Mouse (Mus musculus) MEL (cell line): ENCODE measurements around the gene Efhd2. TPM values are rescaled to one million over a fixed set of nuclear protein-coding genes. Genes with fewer than 3 reads are reported as not detected.

Experiments
- DNase-seq: peaks from one replicate; pipeline ENCODE4 v3.0.0; 2011; ENCODE audit warnings: low read depth, low spot score
- H3K27ac ChIP-seq: 2 replicates; pipeline ENCODE4 v1.5.1; 2012; ENCODE audit warnings: low read depth, mild to moderate bottlenecking, control low read depth, low read length, moderate library complexity; ENCODE audit not compliant: control insufficient read depth
- H3K27me3 ChIP-seq, 2 experiments: fragments of 150-350 bp in 1 of 2; sonication (generic) in 1 of 2; 2 replicates each; pipeline ENCODE4 v1.6.1; 2012; ENCODE audit warnings: low read length in 2 of 2, mild to moderate bottlenecking in 2 of 2, improper control_type of control experiment in 1 of 2, moderate library complexity in 1 of 2; ENCODE audit not compliant: insufficient read depth in 2 of 2, control insufficient read depth in 1 of 2
- H3K36me3 ChIP-seq, 2 experiments: 2 replicates each; pipeline ENCODE4 v1.6.1; 2012 to 2014; ENCODE audit warnings: low read length in 2 of 2, improper control_type of control experiment in 1 of 2, inconsistent platforms in 1 of 2, mild to moderate bottlenecking in 1 of 2; ENCODE audit not compliant: insufficient read depth in 2 of 2, control insufficient read depth in 1 of 2
- H3K4me1 ChIP-seq, 2 experiments: fragments of 150-350 bp in 1 of 2; sonication (generic) in 1 of 2; 2 replicates each; pipeline ENCODE4 v1.6.1; 2012; ENCODE audit warnings: low read length in 2 of 2, improper control_type of control experiment in 1 of 2, mild to moderate bottlenecking in 1 of 2; ENCODE audit not compliant: insufficient read depth in 2 of 2, control insufficient read depth in 1 of 2
- H3K4me3 ChIP-seq, 2 experiments: fragments of 150-350 bp in 1 of 2; sonication (generic) in 1 of 2; 2 replicates each; pipeline ENCODE4 v1.5.1; 2012; ENCODE audit warnings: low read depth in 2 of 2, low read length in 2 of 2, mild to moderate bottlenecking in 2 of 2, moderate library complexity in 2 of 2, control low read depth in 1 of 2, improper control_type of control experiment in 1 of 2; ENCODE audit not compliant: control insufficient read depth in 1 of 2, insufficient read depth in 1 of 2
- H3K79me2 ChIP-seq: 2 replicates; pipeline ENCODE4 v1.6.1; 2012; ENCODE audit warnings: mild to moderate bottlenecking, low read length, moderate library complexity; ENCODE audit not compliant: control insufficient read depth, poor library complexity, insufficient read depth
- H3K9ac ChIP-seq: 2 replicates; pipeline ENCODE4 v1.6.1; 2012; ENCODE audit warnings: low read depth, mild to moderate bottlenecking, control low read depth, low read length, moderate library complexity; ENCODE audit not compliant: control insufficient read depth, poor library complexity, severe bottlenecking
- H3K9me3 ChIP-seq: fragments of 150-350 bp; sonication (generic); replicated peaks from 2 replicates; pipeline ENCODE4 v1.6.1; 2012; ENCODE audit warnings: mild to moderate bottlenecking, low read length, improper control_type of control experiment, moderate library complexity; ENCODE audit not compliant: insufficient read depth
- BHLHE40 ChIP-seq: IDR thresholded peaks from 2 replicates; pipeline ENCODE4 v1.6.1; 2012; ENCODE audit warnings: low read depth, mild to moderate bottlenecking, inconsistent platforms, low read length, improper control_type of control experiment, borderline replicate concordance
- CTCF ChIP-seq, 3 experiments: IDR thresholded peaks in 2 of 3; conservative IDR thresholded peaks in 1 of 3; 2 replicates each; pipeline ENCODE4 v1.5.1; 2011 to 2012; ENCODE audit warnings: low read length in 3 of 3, low read depth in 2 of 3, mild to moderate bottlenecking in 2 of 3, improper control_type of control experiment in 1 of 3, inconsistent platforms in 1 of 3, mixed read lengths in 1 of 3, moderate library complexity in 1 of 3; ENCODE audit not compliant: control insufficient read depth in 1 of 3, insufficient read depth in 1 of 3, poor library complexity in 1 of 3, severe bottlenecking in 1 of 3
- E2F4 ChIP-seq: IDR thresholded peaks from 2 replicates; pipeline ENCODE4 v1.6.1; 2011; ENCODE audit warnings: low read depth, low read length, improper control_type of control experiment, borderline replicate concordance
- ELF1 ChIP-seq: IDR thresholded peaks from 2 replicates; pipeline ENCODE4 v1.6.1; 2014; ENCODE audit warnings: low read depth, mild to moderate bottlenecking, inconsistent platforms, low read length, improper control_type of control experiment, moderate library complexity
- HCFC1 ChIP-seq: IDR thresholded peaks from 2 replicates; pipeline ENCODE4 v1.6.1; 2012; ENCODE audit warnings: low read depth, mild to moderate bottlenecking, inconsistent platforms, low read length, improper control_type of control experiment, moderate library complexity
- JUND ChIP-seq: IDR thresholded peaks from 2 replicates; pipeline ENCODE4 v1.6.1; 2011; ENCODE audit warnings: low read depth, mild to moderate bottlenecking, improper control_type of control experiment, low read length
- KAT2A ChIP-seq: conservative IDR thresholded peaks from 2 replicates; pipeline ENCODE4 v1.6.1; 2012; ENCODE audit warnings: low read depth, low read length, improper control_type of control experiment, inconsistent platforms
- MAX ChIP-seq: IDR thresholded peaks from 2 replicates; pipeline ENCODE4 v1.6.1; 2011; ENCODE audit warnings: low read length, improper control_type of control experiment
- MAZ ChIP-seq: IDR thresholded peaks from 2 replicates; pipeline ENCODE4 v1.6.1; 2012; ENCODE audit warnings: low read depth, mild to moderate bottlenecking, inconsistent platforms, low read length, improper control_type of control experiment
- MEF2A ChIP-seq: IDR thresholded peaks from 2 replicates; pipeline ENCODE4 v1.6.1; 2014; ENCODE audit warnings: low read depth, mild to moderate bottlenecking, inconsistent platforms, low read length, improper control_type of control experiment; ENCODE audit not compliant: poor library complexity, insufficient replicate concordance, severe bottlenecking; ENCODE audit errors: extremely low read depth
- POLR2A ChIP-seq, 2 experiments: IDR thresholded peaks; 2 replicates each; pipeline ENCODE4 v1.6.1; 2011 to 2012; ENCODE audit warnings: low read length in 2 of 2, mild to moderate bottlenecking in 2 of 2, control low read depth in 1 of 2, improper control_type of control experiment in 1 of 2, low read depth in 1 of 2, moderate library complexity in 1 of 2; ENCODE audit not compliant: control insufficient read depth in 1 of 2, insufficient read depth in 1 of 2, poor library complexity in 1 of 2
- POLR2AphosphoS2 ChIP-seq: IDR thresholded peaks from 2 replicates; pipeline ENCODE4 v1.6.1; 2011; ENCODE audit warnings: low read length, improper control_type of control experiment
- RAD21 ChIP-seq: IDR thresholded peaks from 2 replicates; pipeline ENCODE4 v1.6.1; 2011; ENCODE audit warnings: mild to moderate bottlenecking, low read depth, low read length, improper control_type of control experiment
- RCOR1 ChIP-seq: IDR thresholded peaks from 2 replicates; pipeline ENCODE4 v1.6.1; 2012; ENCODE audit warnings: low read depth, mild to moderate bottlenecking, inconsistent platforms, low read length, improper control_type of control experiment
- SMC3 ChIP-seq: IDR thresholded peaks from 2 replicates; pipeline ENCODE4 v1.6.1; 2011; ENCODE audit warnings: low read depth, low read length, improper control_type of control experiment
- TBP ChIP-seq: IDR thresholded peaks from 2 replicates; pipeline ENCODE4 v1.8.0; 2011; ENCODE audit warnings: low read depth, low read length, improper control_type of control experiment
- TCF12 ChIP-seq: IDR thresholded peaks from 2 replicates; pipeline ENCODE4 v1.6.1; 2014; ENCODE audit warnings: low read depth, mild to moderate bottlenecking, inconsistent platforms, low read length, improper control_type of control experiment, moderate library complexity
- USF1 ChIP-seq: IDR thresholded peaks from 2 replicates; pipeline ENCODE4 v1.6.1; 2014; ENCODE audit warnings: low read depth, mild to moderate bottlenecking, inconsistent platforms, low read length, improper control_type of control experiment, moderate library complexity
- USF2 ChIP-seq, 2 experiments: IDR thresholded peaks; 2 replicates each; pipeline ENCODE4 v1.6.1; 2011 to 2012; ENCODE audit warnings: improper control_type of control experiment in 2 of 2, low read length in 2 of 2, borderline replicate concordance in 1 of 2, inconsistent platforms in 1 of 2, low read depth in 1 of 2, mild to moderate bottlenecking in 1 of 2; ENCODE audit not compliant: insufficient read depth in 1 of 2
- ZC3H11A ChIP-seq: IDR thresholded peaks from 2 replicates; pipeline ENCODE4 v1.6.1; 2012; ENCODE audit warnings: low read depth, mild to moderate bottlenecking, inconsistent platforms, low read length, improper control_type of control experiment
- ZKSCAN1 ChIP-seq: IDR thresholded peaks from 2 replicates; pipeline ENCODE4 v1.6.1; 2012; ENCODE audit warnings: low read depth, mild to moderate bottlenecking, inconsistent platforms, low read length, improper control_type of control experiment, moderate library complexity
- ZMIZ1 ChIP-seq: IDR thresholded peaks from 2 replicates; pipeline ENCODE4 v1.6.1; 2012; ENCODE audit warnings: low read depth, mild to moderate bottlenecking, inconsistent platforms, low read length, improper control_type of control experiment, moderate library complexity
- polyA plus RNA-seq, 2 experiments: library from polyadenylated mRNA; stranded (reverse) in 1 of 2; unstranded in 1 of 2; fragments of >175 nt in 1 of 2; fragments of >200 nt in 1 of 2; gene quantifications; 2 replicates each; pipeline versions ENCODE4 v1.2.1 to v1.2.4; 2012; ENCODE audit warnings: low replicate concordance in 2 of 2, low read depth in 1 of 2; ENCODE audit not compliant: insufficient read length in 2 of 2, insufficient read depth in 1 of 2, missing spikeins in 1 of 2
- total RNA-seq: library from RNA; depleted of rRNA; stranded (reverse); fragments of 300-350 nt; gene quantifications from 2 replicates; pipeline ENCODE4 v1.2.3, GENCODE M21; 2012

The Efhd2 gene
- total and polyA plus RNA-seq, 3 experiments = 32.4 to 79.1 TPM; not detected in 1

DNA sequence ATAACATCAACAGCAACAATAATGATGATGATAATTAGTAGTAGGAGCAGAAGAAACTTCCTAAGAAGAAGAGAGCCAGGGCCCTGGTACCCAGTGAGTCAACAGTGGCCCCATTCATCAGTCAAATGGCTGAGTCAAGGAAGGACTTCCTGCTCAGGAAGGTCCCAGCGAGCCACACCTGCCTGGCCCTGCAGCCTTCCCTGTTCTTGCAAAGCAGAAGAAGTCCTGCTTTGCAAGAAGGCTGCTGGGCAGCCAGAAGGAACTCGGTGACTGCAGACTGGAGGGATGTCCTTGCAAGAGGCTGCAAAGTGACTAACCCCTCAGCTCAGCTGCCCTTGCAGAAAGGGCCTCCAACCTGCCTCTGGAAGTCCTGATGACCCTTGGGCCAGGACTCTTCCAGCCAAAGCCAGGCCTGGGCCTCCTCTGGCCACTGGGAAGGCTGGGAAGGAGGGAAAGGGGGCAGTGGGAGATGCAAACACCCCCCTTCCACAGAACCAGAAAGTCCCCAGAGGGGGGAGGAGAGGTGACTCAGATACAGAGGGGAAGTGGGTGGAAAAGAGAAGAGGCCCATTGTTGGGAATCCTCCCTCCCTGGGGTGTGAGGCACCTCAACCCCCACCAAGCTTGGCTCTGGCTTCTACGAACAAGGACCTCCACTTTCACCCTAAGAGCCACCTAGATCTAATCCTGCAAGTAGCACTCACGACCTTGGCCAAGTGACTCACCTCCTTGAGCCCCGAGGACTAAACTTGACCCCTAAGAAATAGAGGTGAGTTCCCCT, 5.1 kb downstream of the Efhd2 start:
- peaks cover 19% of the 10 kb centered on the region for H3K79me2 ChIP-seq
- no peak for DNase-seq
- H3K36me3 ChIP-seq = peaks cover 0 to 7% of the 10 kb centered on the region in 2 experiments; a peak in 2 of 4 replicates
- H3K4me1 ChIP-seq = peaks cover 1 to 15% of the 10 kb centered on the region in 2 experiments; a peak in 3 of 4 replicates
- no peaks in the 10 kb centered on the region for H3K9me3 ChIP-seq
- TF ChIP-seq HCFC1 (no peak), TCF12 (no peak), USF2 (IDR thresholded peaks at IDR 0.05; ENCODE audit: borderline replicate concordance in 1 of 2, insufficient read depth in 1 of 2, low read depth in 1 of 2, low read length in 2 of 2) (no peak), POLR2AphosphoS2 (no peak), ZMIZ1 (no peak), MAZ (no peak), POLR2A (IDR thresholded peaks at IDR 0.05; ENCODE audit: control insufficient read depth in 1 of 2, insufficient read depth in 1 of 2, low read depth in 1 of 2, low read length in 2 of 2, poor library complexity in 1 of 2) (no peak), ZC3H11A (no peak), MEF2A (no peak)
- no peaks in the 10 kb centered on the region for H3K27me3 ChIP-seq
- no peak overlapping the region for H3K4me3 ChIP-seq
- no peak overlapping the region for H3K27ac ChIP-seq
- no peak overlapping the region for H3K9ac ChIP-seq

DNA sequence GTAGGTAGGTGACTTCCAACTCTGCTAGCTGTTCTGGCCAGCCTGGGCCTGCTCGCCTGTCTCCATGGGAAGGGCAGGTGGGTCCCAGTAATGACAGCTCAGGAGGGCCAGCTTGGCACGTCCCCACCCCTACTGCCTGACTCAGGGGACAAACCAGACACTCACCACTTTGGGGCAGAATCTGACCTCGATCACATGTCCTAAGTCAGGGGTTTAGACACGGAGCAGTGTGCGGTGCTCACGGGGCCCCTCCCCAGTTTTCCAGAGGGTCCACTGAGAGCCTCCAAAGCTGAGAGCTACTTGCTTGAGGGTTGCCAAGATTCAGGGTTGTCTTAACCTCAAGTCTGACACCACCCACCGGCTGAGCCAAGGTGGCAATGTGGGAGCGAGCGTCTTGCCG, 6.7 kb downstream of the Efhd2 start:
- no peaks in the 10 kb centered on the region for H3K27me3 ChIP-seq
- H3K4me3 ChIP-seq = no peak overlapping the region
- no peak overlapping the region for H3K27ac ChIP-seq
- H3K36me3 ChIP-seq = peaks cover 0 to 4% of the 10 kb centered on the region in 2 experiments; a peak in 2 of 4 replicates
- DNase-seq = no peak
- peaks cover 4% of the 10 kb centered on the region; the same call in 1 of the 2 replicates for H3K79me2 ChIP-seq
- H3K4me1 ChIP-seq = peaks cover 1 to 11% of the 10 kb centered on the region in 2 experiments; a peak in 3 of 4 replicates
- H3K9ac ChIP-seq = no peak overlapping the region
- no peaks in the 10 kb centered on the region for H3K9me3 ChIP-seq
- TF ChIP-seq CTCF (IDR thresholded peaks at IDR 0.05 in 2 of 3, conservative IDR thresholded peaks at IDR 0.05 in 1 of 3; ENCODE audit: control insufficient read depth in 1 of 3, insufficient read depth in 1 of 3, low read depth in 2 of 3, low read length in 3 of 3, poor library complexity in 1 of 3, severe bottlenecking in 1 of 3) (no peak), BHLHE40 (no peak), MAX (no peak), POLR2A (IDR thresholded peaks at IDR 0.05; ENCODE audit: control insufficient read depth in 1 of 2, insufficient read depth in 1 of 2, low read depth in 1 of 2, low read length in 2 of 2, poor library complexity in 1 of 2) (no peak), USF2 (IDR thresholded peaks at IDR 0.05; ENCODE audit: borderline replicate concordance in 1 of 2, insufficient read depth in 1 of 2, low read depth in 1 of 2, low read length in 2 of 2) (no peak), USF1 (no peak), KAT2A (no peak), E2F4 (no peak), ZMIZ1 (no peak), ZKSCAN1 (no peak), ELF1 (no peak), TCF12 (no peak), RAD21 (no peak), RCOR1 (no peak), JUND (no peak), TBP (no peak), SMC3 (no peak)
